Mouse (Mus musculus): Measurements from ENCODE around the gene Dok5.

Dok5 gene

DNA sequence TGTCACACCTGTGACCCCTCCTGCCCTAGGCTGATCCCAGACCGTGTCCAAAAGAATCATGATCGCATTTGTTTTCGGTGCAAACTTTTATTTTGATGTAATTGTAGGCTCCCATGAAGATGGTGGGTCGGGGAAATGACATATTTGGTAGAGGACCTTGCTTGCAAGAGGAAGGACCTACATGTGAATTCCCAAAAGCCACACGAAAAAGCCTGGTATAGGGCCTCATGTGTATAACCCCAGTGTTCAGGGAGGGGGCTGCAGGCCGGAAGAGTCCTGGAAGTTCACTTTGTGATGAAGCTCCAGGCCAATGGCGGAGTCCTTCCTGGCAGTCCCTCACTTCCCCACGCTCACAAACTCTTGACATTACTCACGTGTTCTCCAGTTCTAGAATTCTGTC lies 7.3 kb downstream of the Dok5 start:
- no peak for DNase-seq

DNA sequence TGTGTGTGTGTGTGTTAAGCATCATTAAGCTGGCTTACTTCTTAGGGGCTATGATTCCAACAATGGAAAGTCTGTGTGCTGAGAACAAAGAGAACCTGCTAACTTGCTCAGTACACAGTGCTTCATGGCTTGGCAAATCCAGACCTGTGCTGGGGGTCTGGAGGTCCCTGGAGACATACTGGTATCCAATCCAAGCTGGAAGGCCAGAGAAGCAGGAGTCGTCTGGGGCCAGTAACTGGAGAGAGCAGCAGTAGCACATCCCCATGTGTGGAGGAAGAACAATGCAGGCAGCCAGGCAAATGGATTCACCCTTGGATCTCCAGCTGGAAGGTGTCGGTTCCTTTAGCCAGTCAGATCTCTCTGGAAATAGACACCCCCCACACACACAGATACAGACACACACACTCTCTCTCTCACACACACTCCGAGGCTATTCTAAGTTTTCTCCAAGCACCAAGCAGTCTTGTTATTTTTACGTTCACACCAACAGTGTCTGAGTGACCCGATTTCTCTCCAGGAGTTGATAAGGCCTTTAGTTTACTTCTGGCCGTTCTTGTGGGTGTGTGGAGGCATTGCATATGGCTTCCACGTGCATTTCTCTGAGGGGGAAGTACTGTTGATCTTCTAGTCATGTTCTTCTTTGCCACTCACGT lies 8.2 kb downstream of the Dok5 start:
- no peak for DNase-seq

- DNase-seq = no peak
These were observed 11.9 kb downstream of the Dok5 start for GRCm38 (mm10) chr2:170743521-170743920.

DNA sequence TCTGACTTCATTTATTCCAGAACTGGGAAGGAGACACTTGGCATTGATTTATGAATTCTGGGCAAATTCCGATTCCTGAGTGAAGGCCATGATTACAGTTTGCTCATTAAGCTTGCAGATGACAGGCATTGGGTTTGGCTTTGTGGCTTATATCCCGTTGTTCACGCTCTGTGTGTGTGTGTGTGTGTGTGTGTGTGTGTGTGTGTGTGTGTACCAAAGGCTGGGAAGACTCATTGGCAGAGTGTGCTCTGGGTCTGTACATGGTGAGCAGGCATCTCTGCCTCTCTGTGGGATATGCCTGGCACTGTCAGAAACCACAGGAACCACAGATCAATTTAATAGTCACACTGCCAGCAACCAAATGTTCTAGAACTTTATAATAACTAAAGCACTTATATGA lies 17.3 kb downstream of the Dok5 start:
- no peak for DNase-seq

GRCm38 (mm10) chr2:170752191-170752850 lies 20.7 kb downstream of the Dok5 start:
- no peak for DNase-seq

GRCm38 (mm10) chr2:170755817-170756216 lies 24.2 kb downstream of the Dok5 start:
- no peak for DNase-seq

DNA sequence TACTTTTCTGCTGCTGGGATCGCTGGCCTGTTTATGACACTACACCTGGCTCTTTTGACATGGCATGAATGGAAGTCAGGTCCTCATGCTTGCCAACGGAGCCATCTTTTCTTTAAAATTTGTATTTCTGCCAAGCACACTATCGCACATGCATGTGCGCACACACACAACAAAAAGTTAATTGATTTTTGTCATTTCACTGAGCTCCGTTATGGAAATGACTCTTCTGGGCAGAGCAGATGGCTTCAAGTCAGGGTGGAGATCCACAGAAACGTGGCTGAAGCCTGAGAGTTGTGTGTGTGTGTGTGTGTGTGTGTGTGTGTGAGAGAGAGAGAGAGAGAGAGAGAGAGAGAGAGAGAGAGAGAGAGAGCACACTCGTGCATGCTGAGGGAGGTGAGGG lies 25.1 kb downstream of the Dok5 start:
- no peak for DNase-seq

GRCm38 (mm10) chr2:170757228-170757875 lies 25.7 kb downstream of the Dok5 start:
- DNase-seq = no peak

DNA sequence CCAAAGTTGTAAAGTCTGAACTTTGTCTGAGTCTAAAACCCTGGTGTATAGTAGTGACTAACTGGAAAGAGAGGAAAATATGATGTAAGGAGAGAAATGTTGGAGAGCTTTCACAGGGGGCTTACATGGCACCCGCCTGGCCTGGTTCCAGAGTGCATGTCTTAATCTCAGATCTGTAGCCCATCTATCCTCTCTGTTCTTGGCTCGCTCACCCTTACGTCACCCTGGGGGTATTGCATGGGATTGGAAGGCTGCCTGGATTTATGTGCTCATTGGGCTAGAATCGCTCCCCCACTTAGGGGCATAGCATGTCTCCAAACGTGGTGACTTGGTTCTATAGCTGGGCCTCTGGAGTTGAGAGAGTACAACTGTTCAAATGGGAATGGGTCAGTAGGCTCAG lies 26.6 kb downstream of the Dok5 start:
- no peak for DNase-seq

DNA sequence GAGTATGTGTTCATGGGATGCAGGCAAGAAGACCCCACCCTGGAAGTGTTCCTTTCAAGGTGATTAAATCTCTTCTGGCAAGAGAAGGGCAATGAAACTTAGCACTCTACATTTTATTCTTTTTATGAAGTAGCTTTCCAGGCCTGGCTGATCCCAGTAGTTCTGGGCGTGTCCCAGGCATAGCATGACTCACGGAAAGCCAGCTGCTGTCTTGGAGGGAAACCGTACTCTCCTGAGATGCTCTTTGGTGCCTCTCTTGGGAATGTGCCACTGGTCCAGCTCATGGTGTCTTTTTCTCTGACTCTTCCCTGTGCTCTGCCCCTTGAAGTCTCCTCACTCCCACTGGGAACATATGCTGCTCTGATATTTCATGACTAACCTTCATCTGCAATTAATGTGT lies 33.1 kb downstream of the Dok5 start:
- no peak for DNase-seq

DNA sequence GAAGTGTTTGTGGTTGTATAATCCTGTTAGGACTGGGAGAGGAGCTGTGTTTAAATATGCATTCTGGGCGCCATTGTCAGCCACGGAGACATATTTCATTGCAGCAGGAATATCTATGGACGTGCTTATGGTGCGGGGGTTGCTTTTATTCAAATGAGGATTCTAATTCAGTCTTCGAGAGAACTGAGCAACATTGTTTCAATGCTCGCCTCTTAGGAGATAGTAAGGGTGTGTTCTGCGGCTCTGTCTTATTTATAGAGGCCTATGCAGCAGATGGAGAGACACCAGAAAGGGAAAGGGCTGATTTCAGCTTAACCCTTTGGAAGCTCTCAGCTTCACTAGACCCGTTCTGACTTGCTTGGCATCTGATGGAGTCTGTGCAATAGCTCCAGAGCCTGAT lies 35.6 kb downstream of the Dok5 start:
- DNase-seq = no peak

DNA sequence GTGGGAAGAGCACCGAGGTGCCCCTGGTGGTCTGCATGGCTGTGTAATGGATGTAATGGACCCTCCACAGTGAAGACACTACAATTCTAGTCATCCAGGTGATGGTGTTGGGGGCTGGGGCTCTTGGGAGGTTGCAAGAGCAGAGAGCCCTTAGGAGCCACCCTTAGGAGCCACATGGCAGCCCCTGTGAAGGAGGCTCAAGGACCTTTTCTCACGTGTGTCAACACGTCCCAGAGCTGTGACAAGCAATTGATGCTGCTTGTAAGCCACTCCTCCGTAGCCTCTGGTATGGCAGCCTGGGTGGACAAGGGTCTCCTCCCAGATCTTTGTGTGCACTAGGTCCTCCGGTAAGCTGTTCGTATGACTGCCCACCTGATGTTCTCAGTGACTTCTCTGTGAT lies 37.1 kb downstream of the Dok5 start:
- no peak for DNase-seq

- no peak for DNase-seq
These were observed 39.9 kb downstream of the Dok5 start for GRCm38 (mm10) chr2:170771555-170771954.

- no peak for DNase-seq
These were observed 40.7 kb downstream of the Dok5 start for GRCm38 (mm10) chr2:170772126-170772884.

- no peak for DNase-seq
These were observed 41.3 kb downstream of the Dok5 start for GRCm38 (mm10) chr2:170772885-170773270.

- no peak for DNase-seq
These were observed 44.0 kb downstream of the Dok5 start for GRCm38 (mm10) chr2:170775577-170775976.

GRCm38 (mm10) chr2:170776107-170776506 lies 44.5 kb downstream of the Dok5 start:
- no peak for DNase-seq

- DNase-seq = no peak
These were observed 46.0 kb downstream of the Dok5 start for GRCm38 (mm10) chr2:170777572-170777971.

- no peak for DNase-seq
These were observed 48.6 kb downstream of the Dok5 start for GRCm38 (mm10) chr2:170780010-170780750.

- DNase-seq = no peak
These were observed 56.5 kb downstream of the Dok5 start for GRCm38 (mm10) chr2:170788101-170788500.

DNA sequence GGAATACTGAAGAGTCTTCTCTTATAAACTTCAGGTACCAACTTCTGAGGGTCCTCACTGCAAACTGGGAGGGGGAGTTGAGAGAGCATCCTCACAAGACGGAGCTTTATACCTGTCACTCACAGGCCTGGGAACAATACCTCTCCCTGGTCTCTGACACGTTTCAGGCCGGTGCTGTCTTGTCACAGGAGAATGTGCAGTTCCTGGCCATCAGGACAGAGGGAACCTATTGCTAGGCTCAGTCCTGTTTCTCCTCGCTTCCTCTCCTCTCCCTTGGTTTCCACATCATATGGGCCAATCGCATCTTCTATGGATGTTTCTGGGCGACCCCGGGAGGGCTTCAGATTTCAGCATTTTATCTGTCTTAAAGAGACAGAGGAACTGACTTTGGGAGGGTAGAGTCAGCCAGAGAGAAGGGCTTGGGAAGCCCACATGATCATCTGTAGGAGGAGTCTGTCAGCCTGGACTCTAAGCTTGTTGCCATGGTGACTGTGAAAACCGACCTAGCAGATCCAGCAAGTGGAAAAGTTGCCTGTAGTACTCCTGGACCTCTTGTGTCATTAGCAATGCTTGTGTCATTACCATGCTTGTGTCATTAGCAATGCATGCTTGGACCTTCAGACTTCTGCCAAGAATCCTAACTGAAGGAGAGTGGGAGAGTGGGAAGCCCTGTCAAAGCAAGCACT lies 59.9 kb downstream of the Dok5 start:
- DNase-seq = no peak

- no peak for DNase-seq
These were observed 63.6 kb downstream of the Dok5 start for GRCm38 (mm10) chr2:170795242-170795641.

Data from spleen, adult 18-20 months (tissue).